ENCODE assay signal across 8 mouse cellular contexts in the genomic region with DNA sequence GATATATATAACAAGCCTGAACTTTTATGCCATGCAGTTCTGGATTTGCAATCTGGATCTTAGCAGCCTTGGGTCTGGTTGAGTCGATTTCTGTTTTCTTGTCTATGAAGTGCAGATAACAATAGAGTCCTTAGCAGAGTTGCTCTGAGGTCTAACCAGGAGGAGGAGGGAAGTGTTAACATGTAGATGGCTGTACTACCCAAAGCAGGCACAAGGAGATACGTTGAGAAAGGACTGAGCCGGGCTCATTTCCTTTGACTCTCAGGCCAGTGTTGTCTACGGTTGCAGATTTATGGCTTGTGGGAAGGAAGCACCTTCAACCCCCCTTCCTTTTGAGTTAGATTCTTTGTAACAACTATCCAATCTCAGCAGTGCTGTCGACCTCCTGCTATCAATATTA. TPM values are rescaled to one million over a fixed set of nuclear protein-coding genes. Genes with fewer than 3 reads are reported as not detected.
DNase-seq lines count a peak whose midpoint lies in the region; ATAC-seq and TF ChIP-seq lines count a peak whose summit lies in the region.

No protein-coding gene starts in this region.

- H3K27ac ChIP-seq in intestine, embryonic 15.5 days = no peak overlapping the region
- H3K27ac ChIP-seq in midbrain, embryonic 12.5 days (replicated peaks) = no peak overlapping the region

- H3K27me3 ChIP-seq in intestine, embryonic 15.5 days (replicated peaks) = no peaks in the 10 kb centered on the region
- no peaks in the 10 kb centered on the region for H3K27me3 ChIP-seq in midbrain, embryonic 12.5 days

- ATAC-seq in intestine, embryonic 15.5 days = no peak
- ATAC-seq in midbrain, embryonic 12.5 days (ENCODE audit: low FRiP score, low read depth) = no peak

- peak overlapping the region; percentile 70 for H3K4me2 ChIP-seq in intestine, embryonic 15.5 days (replicated peaks)
- peak overlapping the region; percentile 69 for H3K4me2 ChIP-seq in midbrain, embryonic 12.5 days (replicated peaks)

- 15% methylated on average over 5 of the region's 5 CpGs for whole genome bisulfite sequencing in lung, adult 2 months
- 29% methylated on average over 5 of the region's 5 CpGs for WGBS in intestine, embryonic 15.5 days
- WGBS in midbrain, embryonic 12.5 days = 81% methylated on average over 5 of the region's 5 CpGs

- no peak for TF ChIP-seq CTCF in lung, adult 2 months (IDR thresholded peaks at IDR 0.05; ENCODE audit: insufficient read depth, low read length)

- peak overlapping the region; percentile 89; the same call in 1 of the 2 replicates for H3K9ac ChIP-seq in intestine, embryonic 15.5 days
- no peak overlapping the region for H3K9ac ChIP-seq in midbrain, embryonic 12.5 days (replicated peaks)

- H3K4me1 ChIP-seq in lung, adult 2 months (ENCODE audit: control insufficient read depth, insufficient read depth, low read length) = peaks cover 15% of the 10 kb centered on the region
- H3K4me1 ChIP-seq in intestine, embryonic 15.5 days (replicated peaks) = peaks cover 11% of the 10 kb centered on the region
- peaks cover 13% of the 10 kb centered on the region for H3K4me1 ChIP-seq in midbrain, embryonic 12.5 days

- H3K4me3 ChIP-seq in lung, adult 2 months (replicated peaks; ENCODE audit: extremely low read depth, low read depth, low read length) = peak overlapping the region; percentile 44
- peak overlapping the region; percentile 95 for H3K4me3 ChIP-seq in intestine, embryonic 15.5 days (replicated peaks)
- H3K4me3 ChIP-seq in midbrain, embryonic 12.5 days = peak overlapping the region; percentile 67; the same call in 1 of the 2 replicates

- H3K9me3 ChIP-seq in intestine, embryonic 15.5 days = no peaks in the 10 kb centered on the region
- H3K9me3 ChIP-seq in midbrain, embryonic 12.5 days = no peaks in the 10 kb centered on the region

- TF ChIP-seq POLR2A in lung, adult 2 months (IDR thresholded peaks at IDR 0.05; ENCODE audit: borderline replicate concordance, extremely low read depth, low read depth, low read length) = no peak

- no peak for DNase-seq in lung, adult 2 months
- no peak for DNase-seq in lung, postnatal 14 days
- peak; percentile 43 for DNase-seq in c-Kit-positive CD71-negative TER-119-negative erythroid progenitor cells, embryonic 14.5 days (ENCODE audit: low read depth)
- DNase-seq in adrenal gland, adult 2 months = no peak
- no peak for DNase-seq in layer of hippocampus, postnatal 25 days (ENCODE audit: extremely low spot score in 1 of 2, low spot score in 1 of 2)
- DNase-seq in adrenal gland, adult 8-10 months = no peak

- H3K36me3 ChIP-seq in intestine, embryonic 15.5 days = no peaks in the 10 kb centered on the region
- H3K36me3 ChIP-seq in midbrain, embryonic 12.5 days = no peaks in the 10 kb centered on the region

RNA-seq across cellular contexts. Expression of gene Arl8b, which starts 1.9 kb away (rescaled TPM):
- 14.5 and 19.4 TPM in 2 replicates for polyA plus RNA-seq in lung, adult 2 months (2012; rRNA removed)
- 84.5 and 98.8 TPM in 2 replicates for polyA plus RNA-seq in intestine, embryonic 15.5 days (2015; fragmentation: Nextera tagmentation; extraction: Ambion mirVana)
- polyA plus RNA-seq in midbrain, embryonic 12.5 days (2016; fragmentation: Nextera tagmentation; extraction: Ambion mirVana) = 74.2 and 75.5 TPM in 2 replicates
- total RNA-seq in adrenal gland, adult 2 months (2021) = 100 to 1,000 TPM; 120 to 128 TPM
- polyA plus RNA-seq in adrenal gland, adult 2 months (2012; rRNA removed) = 12.6 and 12.7 TPM in 2 replicates
- total RNA-seq in layer of hippocampus, postnatal 25 days (2021) = 100 to 1,000 TPM; 186 to 217 TPM
- total RNA-seq in adrenal gland, adult 8-10 months (2022) = 100 to 1,000 TPM in 2 of 4 experiments, 10 to 100 TPM in 2; 96.7 to 128 (median 110) TPM

RNA-seq across cellular contexts. Expression of gene Edem1, which starts 43.6 kb away (rescaled TPM):
- polyA plus RNA-seq in lung, adult 2 months (2012; rRNA removed) = 18.4 and 18.5 TPM in 2 replicates
- polyA plus RNA-seq in intestine, embryonic 15.5 days (2015; fragmentation: Nextera tagmentation; extraction: Ambion mirVana) = 44.7 and 53.2 TPM in 2 replicates
- polyA plus RNA-seq in midbrain, embryonic 12.5 days (2016; fragmentation: Nextera tagmentation; extraction: Ambion mirVana) = 15.0 and 19.8 TPM in 2 replicates
- total RNA-seq in adrenal gland, adult 2 months (2021) = 10 to 100 TPM; 37.3 to 53.9 TPM
- polyA plus RNA-seq in adrenal gland, adult 2 months (2012; rRNA removed) = 24.5 and 29.4 TPM in 2 replicates
- 10 to 100 TPM; 14.8 to 17.0 TPM for total RNA-seq in layer of hippocampus, postnatal 25 days (2021)
- 10 to 100 TPM; 47.9 to 57.0 (median 51.4) TPM for total RNA-seq in adrenal gland, adult 8-10 months (2022)

Comparison
In these comparisons a context has a peak if more than half of its experiments do, and no peak if none do; other contexts are left out.
1. H3K4me3 ChIP-seq: peak in every context shown above with its lines; median percentile 95 in intestine, embryonic 15.5 days; 67 in midbrain, embryonic 12.5 days; 44 in lung, adult 2 months.